Mouse (Mus musculus) ES-Bruce4 (cell line): ENCODE measurements around the gene Gm11011. TPM values are rescaled to one million over a fixed set of nuclear protein-coding genes. Genes with fewer than 3 reads are reported as not detected.

Experiments used
- H3K27ac ChIP-seq: 2 replicates; pipeline ENCODE4 v1.5.1; 2012; ENCODE audit warnings: low read length, inconsistent platforms; ENCODE audit not compliant: insufficient read depth
- H3K27me3 ChIP-seq: 2 replicates; pipeline ENCODE4 v1.6.1; 2012; ENCODE audit warnings: mild to moderate bottlenecking, low read length, inconsistent platforms; ENCODE audit not compliant: control insufficient read depth, poor library complexity, insufficient read depth, severe bottlenecking
- H3K36me3 ChIP-seq: 2 replicates; pipeline ENCODE4 v1.6.1; 2012; ENCODE audit warnings: inconsistent platforms, mild to moderate bottlenecking, low read length, moderate library complexity; ENCODE audit not compliant: control insufficient read depth, poor library complexity, insufficient read depth, severe bottlenecking
- H3K4me1 ChIP-seq: one replicate; pipeline ENCODE4 v1.8.1; 2011; ENCODE audit warnings: low read length; ENCODE audit not compliant: control insufficient read depth, insufficient read depth
- H3K4me3 ChIP-seq: 2 replicates; pipeline ENCODE4 v1.5.1; 2011; ENCODE audit warnings: low read depth, mild to moderate bottlenecking, low read length
- H3K9ac ChIP-seq: 2 replicates; pipeline ENCODE4 v1.6.1; 2012; ENCODE audit warnings: low read depth, mild to moderate bottlenecking, inconsistent platforms; ENCODE audit not compliant: poor library complexity, severe bottlenecking
- H3K9me3 ChIP-seq: replicated peaks from 2 replicates; pipeline ENCODE4 v1.6.1; 2012; ENCODE audit warnings: mild to moderate bottlenecking, low read length, inconsistent platforms; ENCODE audit not compliant: control insufficient read depth, poor library complexity, insufficient read depth, severe bottlenecking
- CTCF ChIP-seq: IDR thresholded peaks from one replicate; pipeline ENCODE4 v1.8.1; 2011; ENCODE audit warnings: low read depth, low read length
- EP300 ChIP-seq: IDR thresholded peaks from 2 replicates; pipeline ENCODE4 v1.6.1; 2011; ENCODE audit warnings: low read depth, low read length; ENCODE audit not compliant: insufficient read depth
- POLR2A ChIP-seq: IDR thresholded peaks from one replicate; pipeline ENCODE4 v1.8.1; 2011; ENCODE audit warnings: low read length; ENCODE audit not compliant: insufficient read depth
- polyA plus RNA-seq: library from polyadenylated mRNA; stranded (reverse); fragments of >200 nt; gene quantifications from 2 replicates; pipeline ENCODE4 v1.2.4, GENCODE M21; 2011; ENCODE audit warnings: low read depth; ENCODE audit not compliant: missing spikeins, insufficient read depth, insufficient read length

Gm11011 gene
- polyA plus RNA-seq, 1 experiment, result not detected

DNA sequence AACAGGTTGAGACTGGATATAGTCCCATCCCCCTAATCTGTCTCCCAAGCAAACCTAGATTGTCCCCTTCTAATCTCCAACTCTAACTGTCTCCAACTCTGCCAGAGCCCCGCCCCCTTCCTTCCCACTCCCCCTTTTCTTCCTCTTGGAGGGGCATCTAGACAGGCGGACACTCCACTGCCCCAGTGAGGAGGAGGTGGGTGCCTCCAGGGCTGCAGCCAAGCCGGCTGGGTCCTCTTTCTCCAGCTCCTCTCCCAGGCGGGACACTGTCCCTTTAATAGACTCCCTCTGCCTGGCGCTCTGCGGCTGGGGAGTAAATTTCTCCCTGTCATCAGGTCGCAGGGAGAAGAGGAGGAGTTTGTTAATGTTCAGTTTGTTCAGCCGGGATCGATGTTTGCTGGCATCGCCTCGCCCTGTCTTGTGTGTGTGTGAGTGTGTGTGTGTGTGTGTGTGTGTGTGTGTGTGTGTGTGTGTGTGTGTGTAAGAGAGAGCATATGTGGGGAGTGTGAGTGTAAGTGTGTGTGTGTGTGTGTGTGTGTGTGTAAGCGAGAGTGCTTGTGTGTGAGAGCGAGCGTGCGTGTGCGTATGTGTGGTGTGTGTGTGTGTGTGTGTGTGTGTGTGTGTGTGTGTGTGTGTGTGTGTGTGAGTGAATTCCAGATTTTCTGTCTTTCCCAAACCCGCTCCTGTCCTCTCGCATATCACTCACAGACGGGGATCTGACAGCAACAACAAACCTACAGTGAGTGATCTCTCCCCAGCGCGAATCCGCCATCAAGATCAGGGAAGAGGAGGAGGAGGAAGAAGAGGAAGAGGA is 45.0 kb upstream of the Gm11011 start, which contains the start of gene Tshz2:
TSS of gene Tshz2 (plus strand) at position 676 of the 814 bp plus-strand sequence.
- Histone ChIP-seq H3K4me3 (peak within 1 kb of the TSS; percentile 52), H3K9me3 (no peaks in the 10 kb centered on the region), H3K27ac (no peak within 1 kb of the TSS)

DNA sequence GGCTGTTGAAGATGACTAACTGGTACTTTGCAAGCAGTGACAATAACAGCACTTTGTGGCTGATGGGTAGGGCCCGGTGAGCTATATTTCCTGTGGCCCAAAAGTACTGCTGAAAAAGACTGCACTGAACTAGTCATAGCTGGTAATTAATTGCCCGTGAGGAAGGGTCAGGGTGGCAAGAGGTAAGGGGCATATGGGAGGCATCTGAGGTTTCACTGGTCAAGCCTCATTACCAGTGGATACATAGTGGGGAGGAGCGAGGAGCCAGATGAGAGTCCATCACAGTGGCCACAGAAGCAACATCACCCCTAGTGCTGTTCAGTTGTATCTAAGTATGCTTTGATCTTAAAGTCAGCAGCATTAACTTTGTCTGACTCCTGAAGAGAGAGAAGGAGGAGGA is 42.5 kb upstream of the Gm11011 start:
- Histone ChIP-seq H3K4me3 (no peak overlapping the region), H3K36me3 (no peaks in the 10 kb centered on the region), H3K9me3 (no peaks in the 10 kb centered on the region), H3K4me1 (no peaks in the 10 kb centered on the region), H3K9ac (no peak overlapping the region), H3K27me3 (0 out of 2 replicates have a peak, but pooled peaks cover 9% of the 10 kb centered on the region), H3K27ac (no peak overlapping the region)
- TF ChIP-seq POLR2A, result no peak
- no peak for TF ChIP-seq EP300

More for the DNA sequence above, 45.0 kb upstream of the Gm11011 start, which contains the start of gene Tshz2:
- TF ChIP-seq CTCF, result no peak
- TF ChIP-seq EP300, result no peak
- TF ChIP-seq POLR2A, result no peak
- H3K9ac ChIP-seq, result peak within 1 kb of the TSS; percentile 66
- H3K4me1 ChIP-seq, result no peaks in the 10 kb centered on the region
- 0 out of 2 replicates have a peak, but pooled peaks cover 9% of the 10 kb centered on the region for H3K27me3 ChIP-seq
- H3K36me3 ChIP-seq, result no peaks in the 10 kb centered on the region

DNA sequence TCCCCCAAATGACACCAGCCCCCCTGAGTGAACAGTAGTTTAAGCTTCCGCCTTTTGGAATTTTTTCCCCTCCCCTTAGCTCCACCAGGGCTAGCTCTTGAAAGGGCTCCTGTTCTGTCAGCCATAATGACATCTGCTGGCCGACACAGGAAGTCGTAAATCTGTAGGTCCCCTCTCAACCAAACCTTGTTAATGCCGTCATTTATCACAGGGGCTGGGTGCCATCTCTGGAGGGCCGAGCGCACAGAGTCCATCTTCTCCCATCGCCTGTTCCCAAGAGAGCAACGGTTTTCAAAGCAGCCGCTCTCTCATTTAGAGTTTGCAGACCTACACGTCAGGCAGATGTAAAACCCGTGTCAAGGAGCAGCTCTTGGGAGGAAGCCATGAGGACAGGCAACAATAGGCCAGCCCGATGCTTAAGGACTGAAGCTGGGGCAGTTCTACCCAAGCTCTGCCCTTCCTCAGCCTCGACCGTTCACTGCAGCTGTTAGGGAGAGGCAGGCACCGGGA is 33.7 kb upstream of the Gm11011 start:
- Histone ChIP-seq H3K36me3 (no peaks in the 10 kb centered on the region), H3K9ac (no peak overlapping the region), H3K27me3 (no peaks in the 10 kb centered on the region), H3K27ac (no peak overlapping the region), H3K4me3 (no peak overlapping the region), H3K4me1 (no peaks in the 10 kb centered on the region), H3K9me3 (no peaks in the 10 kb centered on the region)
- TF ChIP-seq CTCF (no peak), EP300 (no peak), POLR2A (no peak)

DNA sequence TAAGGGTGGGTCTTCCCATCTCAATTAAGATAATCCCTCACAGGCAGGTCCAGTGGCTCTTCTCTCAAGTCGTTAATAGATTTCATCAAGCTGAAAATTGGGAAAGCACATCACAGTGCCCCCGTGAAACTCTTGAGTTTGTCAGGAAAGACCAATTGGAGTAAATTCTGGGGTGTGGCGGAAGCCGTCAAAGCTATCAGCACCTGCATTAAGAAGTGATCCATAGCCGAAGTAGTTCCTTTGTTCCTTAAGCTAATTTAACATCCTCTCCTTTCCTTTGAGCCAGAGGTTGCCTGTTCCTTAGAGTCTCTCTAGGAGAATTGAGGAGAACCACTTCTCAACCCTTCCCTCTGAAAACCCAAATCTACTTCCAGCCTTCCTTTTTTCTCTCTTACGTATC is 28.5 kb upstream of the Gm11011 start:
- no peaks in the 10 kb centered on the region for H3K4me1 ChIP-seq
- no peak overlapping the region for H3K9ac ChIP-seq
- H3K27ac ChIP-seq, result no peak overlapping the region
- no peaks in the 10 kb centered on the region for H3K9me3 ChIP-seq
- H3K36me3 ChIP-seq, result no peaks in the 10 kb centered on the region
- no peaks in the 10 kb centered on the region for H3K27me3 ChIP-seq
- H3K4me3 ChIP-seq, result no peak overlapping the region
- TF ChIP-seq POLR2A (no peak), EP300 (no peak), CTCF (no peak)

DNA sequence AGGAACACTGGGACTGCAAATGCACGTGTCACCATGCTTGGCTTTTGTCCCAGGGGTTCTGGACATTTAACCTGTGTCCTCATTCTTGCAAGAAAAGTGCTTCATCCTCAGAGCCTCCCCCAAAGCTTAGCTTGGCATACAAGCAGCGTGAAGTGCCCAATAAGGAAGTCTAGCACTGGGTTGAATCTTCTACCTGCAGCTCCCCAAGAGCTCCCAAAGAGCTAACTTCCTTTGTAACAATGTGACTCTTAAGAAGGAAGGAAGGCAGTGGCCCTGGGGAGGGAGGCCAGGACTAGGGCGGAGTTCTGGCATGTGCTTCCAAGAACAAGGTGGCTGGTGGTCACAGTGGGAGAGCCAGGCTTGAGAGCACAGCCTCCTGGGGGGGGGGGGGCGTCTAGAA is 27.1 kb upstream of the Gm11011 start:
- Histone ChIP-seq H3K27ac (no peak overlapping the region), H3K9me3 (no peaks in the 10 kb centered on the region), H3K4me3 (no peak overlapping the region), H3K36me3 (no peaks in the 10 kb centered on the region), H3K27me3 (no peaks in the 10 kb centered on the region), H3K9ac (no peak overlapping the region), H3K4me1 (no peaks in the 10 kb centered on the region)
- TF ChIP-seq EP300, result no peak
- no peak for TF ChIP-seq POLR2A
- TF ChIP-seq CTCF, result no peak

DNA sequence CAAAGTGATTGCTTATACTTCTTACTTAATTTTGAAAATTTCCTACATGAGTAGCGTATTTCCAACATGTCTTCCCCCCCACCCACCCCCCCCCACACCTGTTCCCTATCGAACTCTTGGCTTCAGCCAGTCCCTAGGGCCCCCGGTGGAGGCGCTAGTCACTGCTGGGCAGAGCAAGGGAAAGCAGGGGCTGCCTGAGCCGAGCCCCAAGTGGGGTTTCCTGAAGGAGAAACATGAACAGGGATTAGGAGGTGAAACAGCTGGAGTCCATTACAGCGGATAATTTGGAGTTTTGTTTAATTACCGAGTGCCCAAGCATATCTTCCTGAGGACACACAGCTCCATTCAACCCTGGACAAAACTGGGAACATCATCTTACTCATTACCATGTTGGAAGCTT is 24.0 kb upstream of the Gm11011 start:
- Histone ChIP-seq H3K27ac (no peak overlapping the region), H3K9ac (no peak overlapping the region), H3K4me1 (no peaks in the 10 kb centered on the region), H3K36me3 (no peaks in the 10 kb centered on the region), H3K27me3 (no peaks in the 10 kb centered on the region), H3K4me3 (no peak overlapping the region), H3K9me3 (no peaks in the 10 kb centered on the region)
- no peak for TF ChIP-seq EP300
- no peak for TF ChIP-seq POLR2A
- TF ChIP-seq CTCF, result no peak
